Mouse (Mus musculus) mature B cell (primary cell): ENCODE measurements around the gene Fam107a.
"Not testable (repeated sequence)": the region's sequence is repeated elsewhere in the genome, so short reads cannot be mapped to it uniquely, and the experiment has no call there.

Source experiments
- in situ Hi-C: fragments of 300-500 bp; cut with MboI; formaldehyde crosslinking; loops from 2 replicates; pipeline ENCODE4 v1.14.3; 2019

Gene Fam107a

GRCm38 (mm10) chr14:8316366-8317193 is 1.2 kb downstream of the Fam107a start:
- in situ Hi-C loops: no loop called here

GRCm38 (mm10) chr14:8315169-8315568 is 2.7 kb downstream of the Fam107a start:
- in situ Hi-C loops: no loop called here

- in situ Hi-C loops: no loop called here
These were observed 3.3 kb downstream of the Fam107a start for GRCm38 (mm10) chr14:8314536-8314935.

- in situ Hi-C loops: no loop called here
These were observed 3.9 kb downstream of the Fam107a start for GRCm38 (mm10) chr14:8313877-8314276.

GRCm38 (mm10) chr14:8309621-8310141 is 8.1 kb downstream of the Fam107a start:
- in situ Hi-C loops: no loop called here

- in situ Hi-C loops: no loop called here
These were observed 9.2 kb downstream of the Fam107a start for GRCm38 (mm10) chr14:8308650-8309049.

GRCm38 (mm10) chr14:8306884-8307283 is 10.9 kb downstream of the Fam107a start:
- in situ Hi-C loops: no loop called here

- in situ Hi-C loops: no loop called here
These were observed 12.8 kb downstream of the Fam107a start for GRCm38 (mm10) chr14:8305014-8305413.

- in situ Hi-C loops: no loop called here
These were observed 13.7 kb downstream of the Fam107a start for GRCm38 (mm10) chr14:8304082-8304481.

- in situ Hi-C loops: no loop called here
These were observed 15.1 kb downstream of the Fam107a start for GRCm38 (mm10) chr14:8302687-8303086.

- in situ Hi-C loops: no loop called here
These were observed 17.5 kb downstream of the Fam107a start for GRCm38 (mm10) chr14:8300281-8300680.

GRCm38 (mm10) chr14:8297889-8298293 is 19.9 kb downstream of the Fam107a start:
- in situ Hi-C loops: no loop called here

GRCm38 (mm10) chr14:8294257-8294656 is 23.6 kb downstream of the Fam107a start:
- in situ Hi-C loops: no loop called here

GRCm38 (mm10) chr14:8286595-8286994 is 31.2 kb downstream of the Fam107a start:
- in situ Hi-C loops: not testable (repeated sequence)

GRCm38 (mm10) chr14:8283784-8284183 is 34.0 kb downstream of the Fam107a start:
- in situ Hi-C loops: no loop called here

GRCm38 (mm10) chr14:8271281-8271680 is 46.5 kb downstream of the Fam107a start:
- in situ Hi-C loops: not testable (repeated sequence)

- in situ Hi-C loops: no loop called here
These were observed 53.4 kb downstream of the Fam107a start for GRCm38 (mm10) chr14:8264378-8264777.

GRCm38 (mm10) chr14:8262242-8262641 is 55.6 kb downstream of the Fam107a start:
- in situ Hi-C loops: no loop called here

GRCm38 (mm10) chr14:8260214-8260613 is 57.6 kb downstream of the Fam107a start:
- in situ Hi-C loops: no loop called here

- in situ Hi-C loops: no loop called here
These were observed 58.7 kb downstream of the Fam107a start, which contains the start of gene Acox2 for GRCm38 (mm10) chr14:8259166-8259565. Acox2 (minus strand) TSS chr14:8259353.

- in situ Hi-C loops: no loop called here
These were observed 59.1 kb downstream of the Fam107a start for GRCm38 (mm10) chr14:8258752-8259151.

- in situ Hi-C loops: no loop called here
These were observed 59.5 kb downstream of the Fam107a start for GRCm38 (mm10) chr14:8258335-8258627.

- in situ Hi-C loops: no loop called here
These were observed 60.1 kb downstream of the Fam107a start for GRCm38 (mm10) chr14:8257521-8258334.
